Mouse (Mus musculus) forebrain, embryonic 13.5 days (tissue): ENCODE data around the gene Hoxb2. TPM values are rescaled to one million over a fixed set of nuclear protein-coding genes. Genes with fewer than 3 reads are reported as not detected.

Source experiments
- ATAC-seq: fragments of 200-750 bp; cut with Nextera tagmentation; 2 replicates; pipeline ENCODE4 v1.8.0; 2017
- H3K27ac ChIP-seq: fragments of 300-500 bp; sonication (generic); 2 replicates; pipeline ENCODE4 v1.5.1; 2015; ENCODE audit warnings: inconsistent platforms, mild to moderate bottlenecking, moderate library complexity
- H3K27me3 ChIP-seq: fragments of 300-500 bp; sonication (generic); 2 replicates; pipeline ENCODE4 v1.6.1; 2015; ENCODE audit warnings: mild to moderate bottlenecking, inconsistent platforms
- H3K36me3 ChIP-seq: fragments of 300-500 bp; sonication (generic); 2 replicates; pipeline ENCODE4 v1.6.1; 2015; ENCODE audit warnings: mild to moderate bottlenecking, inconsistent platforms; ENCODE audit not compliant: poor library complexity, severe bottlenecking
- H3K4me1 ChIP-seq: fragments of 300-500 bp; sonication (generic); 2 replicates; pipeline ENCODE4 v1.6.1; 2015; ENCODE audit warnings: inconsistent platforms
- H3K4me2 ChIP-seq: fragments of 300-500 bp; sonication (generic); 2 replicates; pipeline ENCODE4 v1.6.1; 2015; ENCODE audit warnings: inconsistent platforms, mild to moderate bottlenecking, moderate library complexity
- H3K4me3 ChIP-seq: fragments of 300-500 bp; sonication (generic); 2 replicates; pipeline ENCODE4 v1.5.1; 2015; ENCODE audit warnings: mild to moderate bottlenecking, inconsistent platforms
- H3K9ac ChIP-seq: fragments of 300-500 bp; sonication (generic); 2 replicates; pipeline ENCODE4 v1.6.1; 2015; ENCODE audit warnings: mild to moderate bottlenecking, inconsistent platforms
- H3K9me3 ChIP-seq: fragments of 300-500 bp; sonication (generic); replicated peaks from 2 replicates; pipeline ENCODE4 v1.6.1; 2016; ENCODE audit warnings: inconsistent platforms
- WGBS: fragments of 180-500 bp; shearing (Covaris S2); methylation state at CpG from one replicate; pipeline ENCODE4 v1.1.7; 2015; 5-methylcytosine and 5-hydroxymethylcytosine counted together
- polyA plus RNA-seq: library from polyadenylated mRNA; unstranded; fragments of >200 nt; fragmentation: Nextera tagmentation; extraction: Ambion mirVana; gene quantifications from 2 replicates; pipeline ENCODE4 v1.2.1, GENCODE M21; 2015

The Hoxb2 gene
- polyA plus RNA-seq, 1 experiment from 2014 or later = not detected

- WGBS = 6% methylated on average over 2 of the region's 2 CpGs
- Histone ChIP-seq H3K4me3 (no peak overlapping the region), H3K27ac (no peak overlapping the region), H3K27me3 (peaks cover 98% of the 10 kb centered on the region), H3K4me2 (no peak overlapping the region), H3K4me1 (peaks cover 7% of the 10 kb centered on the region), H3K9me3 (no peaks in the 10 kb centered on the region), H3K36me3 (no peaks in the 10 kb centered on the region), H3K9ac (no peak overlapping the region)
- ATAC-seq = no peak
Observed at GRCm38 (mm10) chr11:96343206-96343745, 7.0 kb upstream of the Hoxb2 start.

GRCm38 (mm10) chr11:96344061-96344877 lies 6.1 kb upstream of the Hoxb2 start:
- whole genome bisulfite sequencing = under 1% methylated on average over 38 of the region's 40 CpGs
- H3K36me3 ChIP-seq = no peaks in the 10 kb centered on the region
- no peak overlapping the region for H3K27ac ChIP-seq
- peaks cover 98% of the 10 kb centered on the region for H3K27me3 ChIP-seq
- no peak overlapping the region for H3K4me3 ChIP-seq
- H3K4me2 ChIP-seq = no peak overlapping the region
- peaks cover 7% of the 10 kb centered on the region for H3K4me1 ChIP-seq
- no peaks in the 10 kb centered on the region for H3K9me3 ChIP-seq
- ATAC-seq = no peak
- H3K9ac ChIP-seq = no peak overlapping the region

GRCm38 (mm10) chr11:96344878-96345159 lies 5.5 kb upstream of the Hoxb2 start:
- Histone ChIP-seq H3K9me3 (no peaks in the 10 kb centered on the region), H3K36me3 (no peaks in the 10 kb centered on the region), H3K27me3 (peaks cover 98% of the 10 kb centered on the region), H3K27ac (no peak overlapping the region), H3K4me1 (peaks cover 7% of the 10 kb centered on the region), H3K4me2 (no peak overlapping the region), H3K4me3 (no peak overlapping the region), H3K9ac (no peak overlapping the region)
- no peak for ATAC-seq
- WGBS = 4% methylated on average over 6 of the region's 6 CpGs

- Histone ChIP-seq H3K4me1 (peaks cover 7% of the 10 kb centered on the region), H3K27me3 (peaks cover 98% of the 10 kb centered on the region), H3K4me2 (no peak overlapping the region), H3K9me3 (no peaks in the 10 kb centered on the region), H3K27ac (no peak overlapping the region), H3K9ac (no peak overlapping the region), H3K36me3 (no peaks in the 10 kb centered on the region), H3K4me3 (no peak overlapping the region)
- ATAC-seq = no peak
- under 1% methylated on average over 38 of the region's 56 CpGs for WGBS
Observed at GRCm38 (mm10) chr11:96345220-96345892, 5.0 kb upstream of the Hoxb2 start.

- no peak overlapping the region for H3K4me2 ChIP-seq
- WGBS = under 1% methylated on average over 39 of the region's 45 CpGs
- no peaks in the 10 kb centered on the region for H3K36me3 ChIP-seq
- no peak overlapping the region for H3K9ac ChIP-seq
- no peak overlapping the region for H3K4me3 ChIP-seq
- H3K9me3 ChIP-seq = no peaks in the 10 kb centered on the region
- H3K4me1 ChIP-seq = peaks cover 7% of the 10 kb centered on the region
- no peak for ATAC-seq
- no peak overlapping the region for H3K27ac ChIP-seq
- H3K27me3 ChIP-seq = peaks cover 98% of the 10 kb centered on the region
Observed at GRCm38 (mm10) chr11:96345893-96346806, 4.2 kb upstream of the Hoxb2 start.

- no peak overlapping the region for H3K4me2 ChIP-seq
- H3K9me3 ChIP-seq = no peaks in the 10 kb centered on the region
- H3K4me3 ChIP-seq = no peak overlapping the region
- peaks cover 98% of the 10 kb centered on the region for H3K27me3 ChIP-seq
- 7% methylated on average over 5 of the region's 5 CpGs for WGBS
- H3K4me1 ChIP-seq = peaks cover 7% of the 10 kb centered on the region
- H3K27ac ChIP-seq = no peak overlapping the region
- H3K36me3 ChIP-seq = no peaks in the 10 kb centered on the region
- H3K9ac ChIP-seq = no peak overlapping the region
- no peak for ATAC-seq
Observed at GRCm38 (mm10) chr11:96346916-96347520, 3.3 kb upstream of the Hoxb2 start.

- ATAC-seq = no peak
- H3K9ac ChIP-seq = no peak overlapping the region
- no peak overlapping the region for H3K27ac ChIP-seq
- H3K27me3 ChIP-seq = peaks cover 98% of the 10 kb centered on the region
- 4% methylated on average over 4 of the region's 4 CpGs for WGBS
- H3K9me3 ChIP-seq = no peaks in the 10 kb centered on the region
- no peak overlapping the region for H3K4me2 ChIP-seq
- no peak overlapping the region for H3K4me3 ChIP-seq
- H3K36me3 ChIP-seq = no peaks in the 10 kb centered on the region
- H3K4me1 ChIP-seq = peaks cover 7% of the 10 kb centered on the region
Observed at GRCm38 (mm10) chr11:96347717-96348116, 2.6 kb upstream of the Hoxb2 start.

GRCm38 (mm10) chr11:96348141-96348928 lies 2.0 kb upstream of the Hoxb2 start:
- Histone ChIP-seq H3K9me3 (no peaks in the 10 kb centered on the region), H3K4me3 (no peak overlapping the region), H3K4me1 (peaks cover 12% of the 10 kb centered on the region), H3K27ac (no peak overlapping the region), H3K27me3 (peaks cover 98% of the 10 kb centered on the region), H3K36me3 (no peaks in the 10 kb centered on the region), H3K4me2 (no peak overlapping the region), H3K9ac (no peak overlapping the region)
- no peak for ATAC-seq
- WGBS = 2% methylated on average over 21 of the region's 21 CpGs

GRCm38 (mm10) chr11:96348988-96349387 lies 1.3 kb upstream of the Hoxb2 start:
- H3K9ac ChIP-seq = no peak overlapping the region
- H3K9me3 ChIP-seq = no peaks in the 10 kb centered on the region
- peaks cover 12% of the 10 kb centered on the region for H3K4me1 ChIP-seq
- peaks cover 96% of the 10 kb centered on the region for H3K27me3 ChIP-seq
- no peak overlapping the region for H3K27ac ChIP-seq
- H3K36me3 ChIP-seq = no peaks in the 10 kb centered on the region
- H3K4me3 ChIP-seq = no peak overlapping the region
- no peak for ATAC-seq
- 2% methylated on average over 3 of the region's 3 CpGs for WGBS
- no peak overlapping the region for H3K4me2 ChIP-seq

GRCm38 (mm10) chr11:96349491-96350340 lies 609 bp upstream of the Hoxb2 start:
- no peak for ATAC-seq
- no peak overlapping the region for H3K9ac ChIP-seq
- H3K36me3 ChIP-seq = no peaks in the 10 kb centered on the region
- H3K4me2 ChIP-seq = no peak overlapping the region
- H3K27me3 ChIP-seq = peaks cover 96% of the 10 kb centered on the region
- no peaks in the 10 kb centered on the region for H3K9me3 ChIP-seq
- no peak overlapping the region for H3K4me3 ChIP-seq
- H3K27ac ChIP-seq = no peak overlapping the region
- H3K4me1 ChIP-seq = peaks cover 15% of the 10 kb centered on the region
- WGBS = 3% methylated on average over 14 of the region's 14 CpGs
